Mouse (Mus musculus): Measurements from ENCODE around the gene Ice2.

Gene Ice2

DNA sequence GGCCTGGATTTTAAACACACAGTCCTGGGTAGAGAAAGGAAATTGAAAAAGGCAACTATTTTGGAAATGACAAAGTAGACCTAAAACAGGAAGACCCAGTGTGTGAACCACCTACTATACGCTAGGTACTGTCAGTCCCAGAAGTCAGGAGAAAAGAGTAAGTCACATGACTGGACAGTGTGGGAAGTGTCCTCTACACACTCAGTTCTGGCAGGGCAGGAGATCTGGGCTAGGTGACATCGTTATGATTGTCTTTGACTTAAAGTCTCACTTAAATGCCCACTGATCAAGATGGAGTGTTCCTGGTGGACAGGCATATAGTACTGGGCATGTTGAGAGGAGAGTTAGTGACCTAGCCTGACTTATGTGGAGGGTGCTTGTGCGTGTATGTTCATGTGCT, 59.4 kb downstream of the Ice2 start:
- in situ Hi-C loops (cut with MboI; ENCODE audit: low sequenced_read_pairs): loop anchor here (25.0 kb wide), 1 partner anchor 1445 kb away; no protein-coding TSS in a partner anchor

DNA sequence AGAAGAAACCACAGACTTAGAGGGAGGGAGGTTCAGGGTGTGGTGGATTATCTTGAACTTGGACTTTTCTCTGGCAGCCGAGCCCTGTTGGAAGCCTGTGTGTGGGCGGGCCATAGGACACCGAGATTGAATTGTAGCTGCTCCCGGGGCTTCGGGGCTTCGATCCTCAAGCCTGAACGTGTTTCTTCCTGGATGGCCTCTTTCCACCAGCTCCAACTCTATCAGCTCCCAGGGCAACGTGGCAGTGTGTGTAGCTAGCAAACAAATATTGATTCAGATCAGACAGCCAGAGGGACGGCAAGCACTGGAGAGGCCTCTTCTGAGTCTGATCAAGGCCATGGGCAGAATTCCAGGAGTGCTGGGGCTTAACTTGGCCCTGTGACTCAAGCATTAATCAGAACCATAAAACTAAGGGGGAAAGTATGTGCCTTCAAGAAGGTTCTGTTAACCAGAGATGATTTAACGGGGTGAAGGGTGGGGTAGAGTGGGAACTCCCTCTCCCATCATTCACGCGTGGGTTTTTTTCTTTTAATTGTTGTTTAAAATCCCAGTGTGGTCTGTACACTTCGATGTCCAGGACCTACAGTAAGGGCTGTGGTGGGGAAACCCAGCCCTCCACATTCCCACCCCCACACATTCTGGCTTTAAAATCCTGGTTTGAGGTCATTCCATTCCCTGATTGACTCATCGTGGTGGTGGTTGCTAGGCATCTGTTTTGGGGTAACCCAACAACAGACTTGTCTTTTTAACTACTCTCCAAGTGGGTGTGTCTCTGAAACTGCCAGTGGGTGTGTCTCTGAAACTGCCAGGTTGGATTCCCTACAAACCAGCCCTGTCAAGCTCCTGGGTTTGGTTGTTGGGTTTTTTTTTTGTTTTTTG, 60.3 kb downstream of the Ice2 start:
- in situ Hi-C loops (cut with MboI; ENCODE audit: low sequenced_read_pairs): loop anchor here (25.0 kb wide), 1 partner anchor 1446 kb away; no protein-coding TSS in a partner anchor

DNA sequence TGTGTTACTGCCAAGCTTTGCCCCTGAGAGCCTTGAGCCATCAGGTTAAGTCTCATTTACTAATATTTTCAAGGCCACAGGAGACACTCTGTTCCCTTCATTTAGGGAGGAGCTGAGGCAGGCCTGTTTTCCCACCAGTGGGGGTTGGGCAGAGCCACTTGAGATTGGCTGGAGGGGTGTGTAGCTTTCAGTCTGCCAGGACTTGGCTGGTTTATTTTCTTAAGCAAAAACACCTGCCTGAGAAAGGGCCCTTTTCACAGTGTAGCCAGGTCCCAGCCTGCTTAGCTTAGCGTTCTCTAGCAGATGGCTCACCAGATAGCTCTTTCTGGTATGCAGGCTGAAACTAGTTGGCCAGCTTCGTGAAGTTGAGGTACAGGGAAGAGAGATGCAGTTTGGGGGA, 61.3 kb downstream of the Ice2 start:
- in situ Hi-C loops (cut with MboI; ENCODE audit: low sequenced_read_pairs): loop anchor here (25.0 kb wide), 1 partner anchor 1447 kb away; no protein-coding TSS in a partner anchor

DNA sequence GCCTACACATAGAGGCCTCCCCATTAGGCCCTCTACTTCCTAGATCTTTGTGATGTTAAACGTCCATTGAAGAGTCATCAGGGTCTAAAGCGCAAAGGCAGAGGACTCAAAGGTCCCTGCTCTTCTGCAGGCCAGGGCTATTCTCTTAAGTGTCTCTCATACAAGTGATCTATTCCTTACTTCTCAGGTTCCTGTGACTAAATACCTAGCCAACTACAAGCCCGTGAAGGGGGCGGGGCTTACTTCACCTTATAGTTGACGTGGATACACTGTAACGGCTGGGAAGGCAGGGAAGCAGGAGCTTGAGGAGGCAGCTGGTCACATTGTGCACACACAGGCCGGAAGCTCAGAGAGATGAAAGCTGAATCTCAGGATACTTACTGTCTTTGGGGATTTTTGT, 62.2 kb downstream of the Ice2 start:
- in situ Hi-C loops (cut with MboI; ENCODE audit: low sequenced_read_pairs): loop anchor here (25.0 kb wide), 1 partner anchor 1448 kb away; no protein-coding TSS in a partner anchor

DNA sequence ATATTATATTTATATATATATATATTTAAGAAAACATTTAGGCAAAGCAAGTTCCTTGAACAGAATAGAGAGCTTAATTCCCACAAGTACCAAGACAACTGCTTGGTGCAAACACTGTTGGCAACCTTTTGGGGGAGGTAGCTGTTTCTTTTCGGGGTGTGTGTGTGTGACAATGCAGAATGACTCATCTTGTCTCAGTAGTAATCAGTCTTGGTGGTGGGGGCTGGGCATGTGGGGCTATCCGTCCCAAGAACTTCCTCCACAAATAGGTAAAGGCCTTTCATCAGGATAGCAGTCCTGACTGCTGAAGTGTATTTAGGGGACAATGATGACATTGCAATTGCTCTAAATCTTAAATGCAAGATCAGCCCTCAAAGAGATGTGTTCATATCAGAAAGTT, 65.3 kb downstream of the Ice2 start:
- in situ Hi-C loops (cut with MboI; ENCODE audit: low sequenced_read_pairs): loop anchor here (25.0 kb wide), 1 partner anchor 1451 kb away; no protein-coding TSS in a partner anchor

DNA sequence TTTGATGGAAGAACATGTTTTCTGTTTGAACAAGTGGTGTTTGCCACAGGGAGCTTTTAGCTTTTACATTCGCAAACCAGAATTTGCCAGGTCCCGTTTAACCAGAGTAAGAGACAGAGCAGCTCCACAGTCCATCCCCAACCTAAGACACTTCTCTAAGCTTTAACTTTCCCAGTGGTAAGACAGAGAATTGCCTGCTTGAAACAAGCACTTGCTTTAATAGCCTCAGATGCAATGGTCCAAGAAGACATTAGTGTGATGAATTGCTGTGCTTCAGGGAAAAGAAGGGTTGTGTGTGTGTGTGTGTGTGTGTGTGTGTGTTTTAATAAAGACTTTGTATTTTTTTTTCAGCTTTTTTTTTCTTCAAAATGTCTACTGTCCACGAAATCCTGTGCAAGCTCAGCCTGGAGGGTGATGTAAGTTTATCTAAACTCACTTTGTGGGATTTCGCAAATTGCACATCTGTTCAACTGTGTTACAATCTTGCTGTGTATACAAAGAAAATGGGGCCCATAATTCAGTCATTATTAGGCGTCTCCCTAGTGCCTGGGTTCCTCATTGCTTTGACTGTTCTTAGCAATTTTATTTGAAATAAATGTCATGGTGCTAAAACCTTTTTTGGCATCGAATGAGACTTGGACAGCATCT, 66.5 kb downstream of the Ice2 start:
- in situ Hi-C loops (cut with MboI; ENCODE audit: low sequenced_read_pairs): loop anchor here (25.0 kb wide), 1 partner anchor 1452 kb away; no protein-coding TSS in a partner anchor

DNA sequence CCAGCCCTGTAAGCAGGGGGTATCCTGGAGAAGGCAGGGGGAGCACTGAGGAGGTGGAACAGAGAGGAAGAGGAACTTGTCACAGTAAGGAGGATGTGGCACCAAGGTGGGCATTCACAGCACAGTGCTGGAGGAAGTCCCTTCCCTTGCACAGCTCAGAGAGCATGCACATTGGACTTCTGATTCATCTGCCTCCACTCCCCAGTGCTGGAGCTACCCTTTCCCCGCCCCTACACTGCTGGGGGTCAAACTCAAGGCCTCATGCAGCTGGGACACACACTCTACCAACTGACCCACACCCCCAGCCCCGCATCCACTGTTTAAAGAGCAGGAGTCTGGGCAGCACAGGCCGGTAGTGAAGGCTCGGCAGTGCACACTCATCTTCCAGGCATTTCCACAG, 68.4 kb downstream of the Ice2 start:
- in situ Hi-C loops (cut with MboI; ENCODE audit: low sequenced_read_pairs): loop anchor here (25.0 kb wide), 1 partner anchor 1454 kb away; no protein-coding TSS in a partner anchor

DNA sequence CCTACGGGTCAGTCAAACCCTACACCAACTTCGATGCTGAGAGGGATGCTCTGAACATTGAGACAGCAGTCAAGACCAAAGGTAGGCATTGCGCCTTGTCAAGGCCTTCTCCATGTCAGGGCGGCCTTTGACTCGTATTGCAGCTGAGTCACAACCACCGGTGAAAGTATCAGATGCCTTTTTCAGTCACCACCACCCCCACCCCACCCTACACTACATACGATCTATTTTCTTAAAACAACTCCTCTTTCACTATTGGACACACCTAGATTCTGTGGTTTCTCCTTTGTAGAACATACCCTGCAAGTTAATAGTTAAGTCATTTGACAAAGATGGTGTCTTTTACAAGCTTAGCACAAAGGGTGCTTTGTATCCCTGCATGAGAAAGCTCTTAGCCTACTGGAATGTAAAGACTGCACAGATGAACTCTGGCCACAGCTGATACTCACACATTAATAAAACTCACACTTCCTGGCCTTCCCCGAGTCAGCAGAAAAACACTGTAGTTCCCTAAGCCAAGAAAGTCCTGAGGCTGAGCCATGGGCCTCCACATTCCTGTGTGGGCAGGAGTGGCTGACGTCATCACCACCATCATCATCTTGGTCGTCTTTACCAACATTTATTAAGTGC, 69.7 kb downstream of the Ice2 start:
- in situ Hi-C loops (cut with MboI; ENCODE audit: low sequenced_read_pairs): loop anchor here (25.0 kb wide), 1 partner anchor 1455 kb away; no protein-coding TSS in a partner anchor

DNA sequence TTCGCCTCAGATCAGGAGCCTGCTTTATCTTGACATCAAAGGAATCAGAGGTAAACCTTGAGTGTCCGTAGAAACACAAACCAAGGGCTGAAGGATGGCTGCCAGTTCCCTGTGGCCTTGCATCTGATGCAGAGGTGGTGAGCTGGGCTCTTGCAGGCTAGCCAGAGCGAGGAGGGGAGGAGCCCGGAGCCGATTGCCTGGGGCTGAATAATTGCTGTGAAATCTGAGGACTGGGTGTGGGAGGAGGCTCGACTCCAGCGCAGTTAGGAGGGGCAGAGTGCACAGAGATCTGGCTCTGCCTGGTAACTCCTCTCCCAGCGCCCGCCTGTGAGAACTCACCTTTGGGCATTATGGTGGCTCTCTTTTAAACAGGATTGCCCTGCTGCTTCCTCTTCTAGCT, 71.3 kb downstream of the Ice2 start:
- in situ Hi-C loops (cut with MboI; ENCODE audit: low sequenced_read_pairs): loop anchor here (25.0 kb wide), 1 partner anchor 1457 kb away; no protein-coding TSS in a partner anchor

DNA sequence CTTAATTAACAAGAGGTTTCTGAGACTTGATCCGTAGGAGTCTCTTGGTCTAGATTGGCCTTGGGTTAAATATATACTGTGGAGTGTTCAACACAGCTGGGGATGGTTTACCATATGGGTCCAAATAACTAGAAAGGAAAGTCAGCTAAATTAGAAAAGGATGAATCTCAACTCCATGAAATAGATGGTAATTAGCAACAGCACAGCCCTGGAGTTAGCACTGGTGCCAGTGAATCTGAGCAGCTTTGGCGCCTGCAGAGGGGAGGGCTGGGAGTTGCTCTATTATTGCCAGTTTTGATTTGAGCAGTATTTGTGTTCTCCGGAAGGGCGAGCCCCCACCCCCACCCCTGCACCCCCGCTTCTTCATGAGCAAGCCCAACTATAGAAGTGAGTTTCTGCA, 72.7 kb downstream of the Ice2 start:
- in situ Hi-C loops (cut with MboI; ENCODE audit: low sequenced_read_pairs): loop anchor here (25.0 kb wide), 1 partner anchor 1458 kb away; no protein-coding TSS in a partner anchor

DNA sequence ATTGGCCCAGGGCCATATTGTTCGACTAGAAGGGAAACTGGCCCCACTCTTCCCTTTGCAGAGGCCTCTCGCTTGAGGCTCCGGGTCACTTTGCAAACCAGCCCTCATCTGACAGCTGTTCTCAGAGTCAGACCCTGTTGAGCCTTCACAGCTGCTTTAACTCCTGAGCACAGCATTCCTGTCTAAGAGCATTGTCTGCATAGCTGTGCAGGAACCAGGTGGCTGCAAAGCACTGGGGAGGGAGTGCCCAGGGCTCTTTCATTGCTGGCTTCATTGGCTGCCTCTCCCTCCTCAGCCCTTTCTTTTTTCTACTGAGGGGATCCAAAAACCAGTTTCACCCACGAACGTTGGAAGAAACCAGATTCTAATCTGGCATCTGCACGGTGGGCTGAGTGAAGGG, 73.2 kb downstream of the Ice2 start:
- in situ Hi-C loops (cut with MboI; ENCODE audit: low sequenced_read_pairs): loop anchor here (25.0 kb wide), 1 partner anchor 1459 kb away; no protein-coding TSS in a partner anchor

DNA sequence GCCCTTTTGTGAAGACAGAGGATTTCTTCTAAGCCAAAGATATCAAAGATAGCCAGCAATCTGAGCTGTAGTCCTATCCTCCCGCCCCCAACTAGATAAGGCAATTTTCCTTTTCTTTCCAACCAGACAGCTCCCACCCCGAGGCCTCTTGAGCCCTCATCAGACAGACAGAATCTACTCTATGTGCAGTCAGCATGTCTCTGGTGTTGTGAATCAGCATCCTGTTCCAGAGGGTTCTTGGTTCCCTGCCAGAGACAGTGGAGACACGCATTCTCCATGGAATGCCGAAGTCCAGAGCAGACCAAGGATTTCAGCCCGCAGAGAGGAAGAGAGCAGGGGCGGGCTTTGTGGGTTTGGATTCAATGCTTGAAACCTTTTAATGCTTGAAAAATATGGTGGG, 75.0 kb downstream of the Ice2 start:
- in situ Hi-C loops (cut with MboI; ENCODE audit: low sequenced_read_pairs): loop anchor here (25.0 kb wide), 1 partner anchor 1460 kb away; no protein-coding TSS in a partner anchor

DNA sequence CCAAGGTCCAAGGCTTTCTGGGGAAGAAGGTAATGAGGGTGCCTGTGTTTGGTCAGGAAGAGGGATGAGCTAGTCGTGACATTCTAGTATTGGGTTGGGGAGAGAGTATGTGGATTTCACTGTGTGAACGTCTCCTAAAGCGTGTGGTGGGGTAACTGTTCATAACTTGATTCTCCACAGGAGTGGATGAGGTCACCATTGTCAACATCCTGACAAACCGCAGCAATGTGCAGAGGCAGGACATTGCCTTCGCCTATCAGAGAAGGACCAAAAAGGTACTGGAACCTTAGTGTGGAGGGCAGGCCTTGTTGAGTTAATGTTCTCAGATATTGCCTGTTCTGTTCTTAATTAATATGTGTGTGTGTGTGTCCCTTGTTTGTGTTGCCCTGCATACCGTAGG, 78.2 kb downstream of the Ice2 start:
- in situ Hi-C loops (cut with MboI; ENCODE audit: low sequenced_read_pairs): no loop called here

DNA sequence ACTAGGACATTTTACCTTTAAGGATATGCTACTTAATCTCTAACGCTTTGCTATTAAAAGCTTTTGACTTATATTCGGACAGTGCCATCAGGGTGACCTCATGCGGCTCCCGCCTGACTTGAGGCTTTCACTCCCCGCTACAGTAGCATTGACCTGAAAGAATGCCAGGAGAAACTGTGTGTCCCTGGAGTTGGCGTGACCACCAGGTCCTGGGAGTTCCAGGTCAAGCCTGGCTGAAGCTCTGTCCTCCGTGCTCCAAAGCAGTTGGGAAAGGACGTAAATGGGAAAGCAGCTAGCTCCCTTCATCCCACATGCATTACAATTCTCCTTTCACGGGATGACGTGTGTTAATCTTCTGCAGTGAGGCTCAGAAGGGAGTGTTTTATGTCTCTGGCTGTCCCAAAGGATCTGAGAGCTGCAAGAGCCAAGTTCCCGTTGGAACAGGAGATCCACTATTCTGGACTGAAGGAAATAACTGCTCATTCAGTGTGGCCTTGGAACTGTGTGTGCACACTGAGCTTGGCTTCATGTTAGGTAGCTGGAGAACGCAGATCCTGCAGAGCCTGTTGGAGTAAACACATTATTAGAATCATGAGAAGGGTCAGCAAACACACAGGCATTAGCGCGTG, 79.6 kb downstream of the Ice2 start:
- in situ Hi-C loops (cut with MboI; ENCODE audit: low sequenced_read_pairs): no loop called here

DNA sequence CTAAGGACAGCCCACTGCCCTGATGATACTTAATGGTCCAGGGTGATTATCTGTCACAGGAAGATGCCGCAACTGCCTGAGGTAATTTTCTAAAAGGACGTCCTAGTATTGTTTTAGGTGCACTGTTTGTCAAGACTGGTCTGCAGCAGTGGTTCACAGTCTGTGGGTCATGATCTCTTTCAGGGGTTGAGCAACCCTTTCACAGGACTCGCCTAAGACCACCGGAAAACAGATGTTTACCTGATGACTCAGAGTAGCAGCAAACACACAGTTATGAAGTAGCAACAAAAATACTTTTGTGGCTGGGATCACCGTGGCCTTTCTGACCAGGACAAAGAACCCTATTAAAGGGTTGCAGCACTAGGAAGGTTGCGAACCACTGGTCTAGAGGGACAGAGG, 80.1 kb downstream of the Ice2 start:
- in situ Hi-C loops (cut with MboI; ENCODE audit: low sequenced_read_pairs): no loop called here

DNA sequence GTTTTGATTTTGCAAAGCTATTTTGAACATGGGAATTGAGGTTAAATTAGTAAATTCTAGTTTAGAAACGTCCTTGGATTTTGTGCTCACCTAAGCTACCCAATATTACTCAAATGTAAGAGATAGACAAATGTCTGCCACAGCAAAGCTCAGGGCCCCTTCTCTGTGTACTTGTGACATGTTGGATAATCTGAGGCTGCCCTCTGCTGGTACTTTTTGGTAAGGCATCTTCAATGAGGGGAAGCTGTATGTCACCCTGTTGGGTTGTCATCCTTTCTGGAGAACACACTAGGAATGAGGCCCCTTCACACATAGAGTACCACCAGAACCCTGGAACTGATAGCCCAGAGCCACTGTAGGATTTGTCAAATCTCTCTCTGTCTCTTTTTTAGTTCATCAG, 82.6 kb downstream of the Ice2 start:
- in situ Hi-C loops (cut with MboI; ENCODE audit: low sequenced_read_pairs): loop anchor here (10.0 kb wide), 1 partner anchor 116 kb away; no protein-coding TSS in a partner anchor
